Mouse (Mus musculus): Measurements from ENCODE around the gene Zdhhc11. TPM values are rescaled to one million over a fixed set of nuclear protein-coding genes. Genes with fewer than 3 reads are reported as not detected.

The Zdhhc11 gene
- polyA plus RNA-seq, 1 experiment from 2014 or later, result not detected

- DNase-seq (ENCODE audit: low spot score), result no peak
- H3K27ac ChIP-seq (replicated peaks), result no peak overlapping the region
- H3K4me3 ChIP-seq, result no peak overlapping the region
- no peaks in the 10 kb centered on the region for H3K4me1 ChIP-seq
- 94% methylated on average over 2 of the region's 2 CpGs for WGBS
- H3K36me3 ChIP-seq (replicated peaks), result peaks cover 44% of the 10 kb centered on the region
- H3K9me3 ChIP-seq, result no peaks in the 10 kb centered on the region
- H3K27me3 ChIP-seq (replicated peaks; ENCODE audit: low read depth, poor library complexity, severe bottlenecking), result no peaks in the 10 kb centered on the region
Observed at GRCm38 (mm10) chr13:74035776-74036175, 72.1 kb downstream of the Zdhhc11 start.

DNA sequence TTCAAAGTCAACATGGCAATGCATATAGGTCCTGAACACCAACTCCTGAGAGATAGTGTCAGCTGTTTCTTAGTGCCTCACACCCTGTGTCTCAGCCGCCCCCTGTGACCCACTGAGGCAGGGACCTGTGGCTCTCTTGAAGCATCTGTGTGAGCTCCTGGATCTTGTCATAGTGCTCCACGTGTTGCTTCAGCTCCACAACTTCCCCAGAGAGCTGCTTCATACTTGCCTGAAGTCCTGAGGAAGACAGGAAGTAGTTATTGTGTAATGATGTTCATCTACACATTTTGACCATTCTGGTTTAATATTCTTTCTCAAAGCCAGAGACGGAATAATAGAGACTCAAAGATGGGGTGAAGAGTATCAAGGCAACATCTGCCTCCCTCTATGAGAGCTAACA lies 76.3 kb downstream of the Zdhhc11 start:
- Histone ChIP-seq H3K27me3 (replicated peaks; ENCODE audit: low read depth, poor library complexity, severe bottlenecking) (no peaks in the 10 kb centered on the region), H3K4me3 (no peak overlapping the region), H3K9me3 (no peaks in the 10 kb centered on the region), H3K27ac (replicated peaks) (no peak overlapping the region), H3K4me1 (no peaks in the 10 kb centered on the region), H3K36me3 (replicated peaks) (peaks cover 86% of the 10 kb centered on the region)
- 88% methylated on average over 3 of the region's 3 CpGs for WGBS
- no peak for DNase-seq (ENCODE audit: low spot score)

Small RNAs within 50 kb of the gene (microRNA-seq; reads per million reads assigned to microRNA genes)
- not detected for gene Gm25197

Other genes with a start within 250 kb of the Zdhhc11 start
- gene Slc12a7, start 230.8 kb upstream of the Zdhhc11 start, polyA plus RNA-seq (2016; fragmentation: Nextera tagmentation; extraction: Ambion mirVana), result 53.5 and 55.8 TPM in 2 replicates
- 20.8 and 26.2 TPM in 2 replicates for gene Nkd2, start 116.2 kb upstream of the Zdhhc11 start, polyA plus RNA-seq (2016; fragmentation: Nextera tagmentation; extraction: Ambion mirVana)
- 72.2 and 73.7 TPM in 2 replicates for gene Trip13, start 26.1 kb upstream of the Zdhhc11 start, polyA plus RNA-seq (2016; fragmentation: Nextera tagmentation; extraction: Ambion mirVana)
- gene Brd9, start 26.0 kb upstream of the Zdhhc11 start, polyA plus RNA-seq (2016; fragmentation: Nextera tagmentation; extraction: Ambion mirVana), result 50.6 and 57.3 TPM in 2 replicates
- gene Tppp, start 45.6 kb downstream of the Zdhhc11 start, polyA plus RNA-seq (2016; fragmentation: Nextera tagmentation; extraction: Ambion mirVana), result 0.59 and 0.64 TPM in 2 replicates
- gene Cep72, start 98.4 kb downstream of the Zdhhc11 start, polyA plus RNA-seq (2016; fragmentation: Nextera tagmentation; extraction: Ambion mirVana), result 22.1 and 25.0 TPM in 2 replicates
- gene Slc9a3, start 157.6 kb downstream of the Zdhhc11 start, polyA plus RNA-seq (2016; fragmentation: Nextera tagmentation; extraction: Ambion mirVana), result 0.02 TPM in 1 of 2 replicates, not detected in the other
- gene Exoc3, start 244.9 kb downstream of the Zdhhc11 start, polyA plus RNA-seq (2016; fragmentation: Nextera tagmentation; extraction: Ambion mirVana), result 77.4 and 82.2 TPM in 2 replicates